Mouse (Mus musculus) lung, adult 2 months (tissue): Measurements from ENCODE around the gene Cd3g.

Experiments used
- CTCF ChIP-seq: fragments of 200-500 bp; IDR thresholded peaks from 2 replicates; pipeline ENCODE4 v1.5.1; 2011; ENCODE audit warnings: mild to moderate bottlenecking, low read length, control low read depth; ENCODE audit not compliant: insufficient read depth
- POLR2A ChIP-seq: fragments of 200-500 bp; IDR thresholded peaks from 2 replicates; pipeline ENCODE4 v1.6.1; 2011; ENCODE audit warnings: low read depth, mild to moderate bottlenecking, control low read depth, low read length, borderline replicate concordance; ENCODE audit errors: extremely low read depth

GRCm38 (mm10) chr9:44947836-44948235, 32.4 kb downstream of the Cd3g start:
- TF ChIP-seq POLR2A (no peak), CTCF (no peak)
